Mouse (Mus musculus) forelimb bud, embryonic 11.5 days (tissue): Measurements from ENCODE around the gene Gm5662.
"Not testable (repeated sequence)": the region's sequence is repeated elsewhere in the genome, so short reads cannot be mapped to it uniquely, and the experiment has no call there.

Experiments
- DNase-seq: peaks from one replicate; pipeline ENCODE4 v3.0.0-alpha.2; 2012; ENCODE audit warnings: low read depth, low spot score

The Gm5662 gene

GRCm38 (mm10) chr12:88274400-88274799 lies at the start of gene Gm5662:
TSS of gene Gm5662 (minus strand) at chr12:88274500.
- DNase-seq, result not testable (repeated sequence)

- DNase-seq, result not testable (repeated sequence)
Measured at GRCm38 (mm10) chr12:88323926-88324325, 49.6 kb upstream of the Gm5662 start, which contains the start of gene Gm5039. TSS of gene Gm5039 (minus strand) at chr12:88324026.

- no peak for DNase-seq
Measured at GRCm38 (mm10) chr12:88314556-88314955, 40.3 kb upstream of the Gm5662 start.

- not testable (repeated sequence) for DNase-seq
Measured at GRCm38 (mm10) chr12:88297171-88297570, 22.9 kb upstream of the Gm5662 start.

- not testable (repeated sequence) for DNase-seq
Measured at GRCm38 (mm10) chr12:88293082-88293481, 18.8 kb upstream of the Gm5662 start.

GRCm38 (mm10) chr12:88285224-88285623 lies 10.9 kb upstream of the Gm5662 start:
- not testable (repeated sequence) for DNase-seq

- no peak for DNase-seq
Measured at GRCm38 (mm10) chr12:88257241-88257640, 17.1 kb downstream of the Gm5662 start.

- DNase-seq, result not testable (repeated sequence)
Measured at GRCm38 (mm10) chr12:88255917-88256316, 18.4 kb downstream of the Gm5662 start.

GRCm38 (mm10) chr12:88250000-88250399 lies 24.3 kb downstream of the Gm5662 start, which contains the start of gene Gm8332:
TSS of gene Gm8332 (minus strand) at chr12:88250100.
- not testable (repeated sequence) for DNase-seq

- DNase-seq, result not testable (repeated sequence)
Measured at GRCm38 (mm10) chr12:88245786-88246185, 28.5 kb downstream of the Gm5662 start.

- DNase-seq, result not testable (repeated sequence)
Measured at GRCm38 (mm10) chr12:88242940-88243339, 31.4 kb downstream of the Gm5662 start.
